Mouse (Mus musculus): ENCODE data around the gene Col4a4. TPM values are rescaled to one million over a fixed set of nuclear protein-coding genes. Genes with fewer than 3 reads are reported as not detected.
A peak's percentile ranks its signal among the peaks of the same experiment; 100 is the strongest.

The Col4a4 gene
- total RNA-seq, 2 experiments from 2014 or later = 0.61 to 1.00 TPM

DNA sequence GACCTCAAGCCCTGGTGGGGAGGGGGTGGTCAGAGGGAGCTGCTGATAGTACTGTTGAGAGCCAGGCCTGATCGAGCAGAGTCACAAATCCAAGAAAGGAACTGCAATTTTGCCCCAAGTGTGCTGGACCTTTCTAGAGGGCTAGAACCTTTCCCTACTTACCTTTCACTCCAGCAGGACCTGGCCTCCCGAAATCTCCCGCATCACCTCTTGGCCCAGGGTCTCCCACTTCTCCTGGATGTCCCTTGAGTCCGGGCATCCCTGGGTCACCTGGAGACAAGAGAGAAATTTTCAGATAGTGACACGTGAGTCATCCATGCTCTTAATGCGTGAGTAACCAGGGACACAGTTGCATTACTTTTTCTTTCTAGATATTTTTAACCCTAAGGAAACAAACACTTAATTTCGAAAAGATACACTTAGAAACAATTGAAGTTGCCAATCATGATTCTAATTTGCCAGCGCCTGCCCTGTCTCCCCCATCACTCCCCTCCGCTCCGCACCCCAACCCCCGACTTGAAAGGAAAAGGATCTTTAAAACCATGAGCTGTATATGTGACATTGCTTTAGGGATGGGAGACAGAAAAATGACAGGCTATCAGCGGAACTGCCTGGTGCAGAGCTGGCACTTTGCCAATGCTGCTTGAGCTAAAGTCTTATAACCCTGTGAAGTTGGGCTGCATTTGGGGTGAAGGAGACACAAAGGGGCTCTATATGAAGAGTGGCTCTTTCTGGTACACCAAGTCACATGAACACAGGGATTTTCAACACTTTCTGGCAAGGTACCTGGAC, 106.8 kb downstream of the Col4a4 start:
- DNase-seq (ENCODE audit: low spot score in 2 of 2) = no peak
- Histone ChIP-seq H3K4me3 (no peak overlapping the region), H3K27ac (no peak overlapping the region)
- no peak for TF ChIP-seq CTCF (conservative IDR thresholded peaks at IDR 0.05)

DNA sequence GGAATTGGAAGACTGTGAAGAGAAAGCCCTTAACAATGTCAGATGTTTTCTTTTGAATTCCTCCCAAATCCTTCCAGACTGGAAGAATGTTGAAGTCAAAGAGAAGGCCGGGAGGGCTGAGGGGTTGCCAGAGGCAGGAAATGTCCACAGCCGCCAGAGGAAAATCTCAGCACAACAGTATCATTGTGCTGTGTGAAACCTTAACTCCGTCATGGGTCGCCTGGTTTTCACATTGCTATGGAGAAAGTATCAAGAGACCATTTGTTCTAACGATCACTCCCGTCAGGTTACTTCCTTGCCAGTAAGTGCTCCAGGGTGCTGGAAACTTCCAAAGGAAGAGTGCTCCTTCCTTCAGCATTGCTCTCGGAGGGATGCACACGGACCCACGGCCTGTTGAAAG, 109.9 kb downstream of the Col4a4 start:
- no peak overlapping the region for H3K27ac ChIP-seq
- H3K4me3 ChIP-seq = peak overlapping the region; percentile 47; the same call in 1 of the 2 replicates
- TF ChIP-seq CTCF (conservative IDR thresholded peaks at IDR 0.05) = no peak
- no peak for DNase-seq (ENCODE audit: low spot score in 2 of 2)

DNA sequence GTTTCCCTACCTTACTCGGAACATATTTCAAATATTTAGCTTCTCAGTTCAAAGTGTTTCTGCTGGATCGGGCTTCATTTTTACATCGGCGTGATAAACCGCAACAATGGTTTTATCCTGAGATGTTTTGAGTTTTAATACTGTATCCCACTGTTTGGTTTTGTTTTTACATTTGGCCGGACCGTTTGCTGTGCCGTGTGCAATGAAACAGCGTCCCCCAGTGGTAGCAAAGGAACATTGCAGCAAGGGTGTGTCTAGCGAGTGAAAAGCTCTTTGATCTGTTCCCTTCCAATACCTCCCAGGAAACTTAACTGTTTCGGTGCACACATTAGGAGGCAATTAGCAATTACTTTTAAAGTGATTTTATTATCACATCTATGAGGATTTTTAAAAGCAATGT, 110.4 kb downstream of the Col4a4 start:
- Histone ChIP-seq H3K27ac (no peak overlapping the region), H3K4me3 (peak overlapping the region; percentile 47)
- TF ChIP-seq CTCF (conservative IDR thresholded peaks at IDR 0.05) = peak; percentile 100
- peak; percentile 49 to 68 for DNase-seq (ENCODE audit: low spot score in 2 of 2)

DNA sequence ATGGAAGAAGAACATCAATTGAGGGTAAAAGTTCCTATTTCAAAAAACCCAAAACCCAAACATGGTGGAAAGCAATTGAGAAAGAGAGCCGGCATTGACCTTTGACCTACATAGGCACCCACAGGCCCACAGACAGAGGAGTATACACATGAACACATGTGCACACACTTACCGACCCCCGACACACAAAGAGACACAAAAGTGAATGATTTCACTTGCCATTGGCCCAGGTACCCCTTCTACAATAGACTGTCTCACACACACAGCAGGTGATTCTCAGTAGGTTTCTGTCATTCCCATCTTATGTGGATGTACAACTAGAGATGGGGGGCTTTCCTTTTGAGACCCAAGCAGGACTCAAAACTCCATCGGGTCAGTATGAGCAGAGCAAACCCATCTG, 110.8 kb downstream of the Col4a4 start:
- peak overlapping the region; percentile 47 for H3K4me3 ChIP-seq
- no peak for TF ChIP-seq CTCF (conservative IDR thresholded peaks at IDR 0.05)
- H3K27ac ChIP-seq = no peak overlapping the region
- DNase-seq (ENCODE audit: low spot score in 2 of 2) = no peak

DNA sequence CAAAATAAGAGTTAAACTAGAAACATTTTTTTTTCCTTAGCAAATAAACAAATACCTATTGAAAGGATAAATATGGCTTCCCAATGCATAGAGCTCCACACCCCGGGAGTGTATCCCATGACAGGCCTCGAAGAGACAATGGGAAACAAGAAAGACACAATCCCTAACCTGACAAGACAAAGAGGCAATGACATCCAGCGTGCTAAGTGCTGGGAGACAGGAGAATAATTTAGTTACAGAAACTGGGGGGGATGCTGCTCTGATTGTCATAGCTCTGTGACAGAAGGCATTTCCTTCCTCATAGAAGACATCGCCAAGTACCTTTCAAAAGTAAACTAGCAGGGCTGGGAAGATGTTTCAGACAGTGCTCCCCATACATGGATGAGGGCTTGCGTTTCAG, 111.4 kb downstream of the Col4a4 start:
- no peak for TF ChIP-seq CTCF (conservative IDR thresholded peaks at IDR 0.05)
- DNase-seq (ENCODE audit: low spot score in 2 of 2) = no peak
- Histone ChIP-seq H3K27ac (no peak overlapping the region; the same call in 1 of the 2 replicates), H3K4me3 (no peak overlapping the region)

DNA sequence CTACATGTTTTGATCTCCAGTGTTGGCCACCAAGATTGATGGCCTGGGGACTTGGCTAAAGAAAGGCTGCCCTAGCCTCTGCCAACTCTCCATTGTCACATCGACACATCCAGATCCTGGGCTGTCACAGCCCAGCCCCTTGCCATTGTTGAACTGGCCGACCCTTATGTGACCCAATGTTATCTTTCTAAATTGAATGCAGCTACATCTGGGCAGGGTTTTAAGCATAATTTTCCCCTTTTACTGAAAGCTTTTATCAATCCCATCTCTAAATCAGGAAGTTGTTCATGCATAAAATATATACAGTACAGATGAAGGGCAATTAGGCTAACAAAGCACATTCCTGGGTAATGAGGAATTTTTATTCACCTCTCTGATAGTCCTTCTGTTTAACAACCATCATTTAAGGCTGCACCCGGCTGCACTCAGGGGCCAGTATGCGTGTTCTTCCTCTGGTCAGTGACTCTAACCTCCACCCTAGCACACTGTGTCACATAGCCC, 112.1 kb downstream of the Col4a4 start:
- no peak for DNase-seq (ENCODE audit: low spot score in 2 of 2)
- no peak overlapping the region for H3K4me3 ChIP-seq
- H3K27ac ChIP-seq = peak overlapping the region; percentile 59; the same call in 1 of the 2 replicates
- TF ChIP-seq CTCF (conservative IDR thresholded peaks at IDR 0.05) = no peak

DNA sequence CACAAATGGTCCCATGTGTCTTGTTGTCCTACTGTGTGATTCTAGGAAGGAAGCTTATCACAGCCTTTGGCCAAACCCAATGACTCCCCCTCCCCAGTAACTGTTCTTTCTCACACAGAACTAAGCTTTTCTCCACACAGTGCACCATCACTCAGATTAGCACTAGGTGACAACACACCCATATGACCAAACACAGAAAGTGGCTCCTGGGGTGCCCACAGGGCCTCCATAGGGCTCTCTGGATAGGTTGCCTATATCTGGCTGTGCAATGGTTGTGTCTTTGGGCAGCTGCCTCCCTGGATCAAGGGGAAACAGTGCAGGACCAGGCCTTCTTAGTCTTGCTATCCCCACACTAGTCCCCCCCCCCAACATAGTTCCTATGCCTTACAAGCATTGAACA, 113.2 kb downstream of the Col4a4 start:
- Histone ChIP-seq H3K4me3 (no peak overlapping the region), H3K27ac (no peak overlapping the region)
- no peak for DNase-seq (ENCODE audit: low spot score in 2 of 2)
- no peak for TF ChIP-seq CTCF (conservative IDR thresholded peaks at IDR 0.05)

DNA sequence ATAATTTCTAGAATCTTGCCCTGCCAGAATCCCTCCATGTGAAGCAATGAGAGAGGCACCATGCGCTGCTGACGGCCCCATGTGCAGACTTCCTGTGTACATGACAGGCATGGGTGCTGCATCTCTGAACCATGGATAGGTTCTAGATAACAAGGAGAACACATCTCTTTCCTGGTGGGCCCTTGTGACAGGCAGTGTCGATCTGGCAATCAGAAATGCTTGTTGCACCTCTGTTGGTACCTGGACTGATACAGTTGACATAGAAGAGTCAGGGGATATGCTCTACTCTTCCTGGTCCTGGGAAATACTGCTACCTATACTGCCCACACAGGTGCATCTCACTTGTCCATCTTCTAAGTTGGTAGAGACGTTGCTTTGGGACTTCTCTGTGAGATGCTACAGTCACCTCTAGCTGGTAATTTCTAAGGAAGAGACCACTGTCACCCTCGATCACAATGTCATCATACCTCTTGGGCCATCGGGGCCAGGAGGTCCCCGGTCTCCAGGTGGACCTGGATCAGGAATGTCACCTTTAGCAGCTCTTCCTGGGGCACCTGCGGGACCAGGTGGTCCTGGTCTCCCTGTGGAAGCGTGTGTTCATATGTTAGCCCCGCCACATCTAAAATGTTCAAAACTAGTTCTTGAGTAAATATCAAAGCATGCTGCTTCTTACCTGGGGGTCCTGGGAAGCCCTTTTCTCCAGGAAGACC, 116.0 kb downstream of the Col4a4 start:
- no peak for TF ChIP-seq CTCF (conservative IDR thresholded peaks at IDR 0.05)
- no peak for DNase-seq (ENCODE audit: low spot score in 2 of 2)
- no peak overlapping the region for H3K27ac ChIP-seq
- no peak overlapping the region for H3K4me3 ChIP-seq

DNA sequence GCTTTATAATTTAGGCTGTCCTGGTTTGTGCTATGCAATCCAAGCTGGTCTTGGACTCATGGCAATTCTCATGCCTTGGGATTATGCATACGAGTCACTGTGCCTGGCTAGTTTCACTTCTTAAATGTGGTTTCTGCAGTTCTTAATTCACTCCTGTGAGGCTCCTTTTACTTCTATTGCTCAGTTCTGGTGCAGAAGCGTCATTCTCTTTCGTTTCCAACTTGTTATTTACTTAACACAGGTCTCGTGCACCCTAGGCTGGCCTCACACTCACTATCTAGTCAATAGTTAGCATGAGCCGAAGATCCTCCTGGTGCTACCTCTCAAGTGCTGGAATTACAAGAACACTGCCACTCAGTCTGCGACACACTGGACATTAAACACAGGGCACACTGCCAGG, 117.8 kb downstream of the Col4a4 start:
- Histone ChIP-seq H3K27ac (no peak overlapping the region), H3K4me3 (no peak overlapping the region)
- no peak for DNase-seq (ENCODE audit: low spot score in 2 of 2)
- TF ChIP-seq CTCF (conservative IDR thresholded peaks at IDR 0.05) = no peak

DNA sequence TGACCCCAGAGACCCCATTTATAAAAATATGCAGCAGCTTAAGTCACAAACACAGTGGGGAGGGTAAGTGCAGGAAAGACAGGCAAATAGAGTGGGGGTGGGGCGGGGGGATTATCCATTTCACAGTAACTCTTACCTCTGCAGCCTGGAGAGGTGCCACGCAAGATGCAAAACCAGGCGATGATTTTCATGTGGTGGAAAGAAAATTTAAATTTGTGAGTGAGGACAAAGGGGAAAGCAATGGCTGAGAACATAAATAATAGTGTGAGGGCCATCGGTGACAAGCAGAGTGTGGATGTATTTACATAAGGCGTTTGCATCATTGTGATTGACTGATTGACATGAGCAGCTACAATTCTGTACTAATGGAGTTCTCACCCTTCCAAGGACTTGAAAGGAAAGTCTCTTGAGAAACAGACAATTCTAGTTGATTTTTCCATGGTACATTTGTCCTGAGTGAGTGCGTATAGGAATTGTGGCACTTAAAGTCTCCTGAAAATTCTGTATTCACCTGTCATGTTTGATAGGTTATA, 121.3 kb downstream of the Col4a4 start:
- no peak for TF ChIP-seq CTCF (conservative IDR thresholded peaks at IDR 0.05)
- no peak overlapping the region for H3K4me3 ChIP-seq
- no peak for DNase-seq (ENCODE audit: low spot score in 2 of 2)
- H3K27ac ChIP-seq = no peak overlapping the region

DNA sequence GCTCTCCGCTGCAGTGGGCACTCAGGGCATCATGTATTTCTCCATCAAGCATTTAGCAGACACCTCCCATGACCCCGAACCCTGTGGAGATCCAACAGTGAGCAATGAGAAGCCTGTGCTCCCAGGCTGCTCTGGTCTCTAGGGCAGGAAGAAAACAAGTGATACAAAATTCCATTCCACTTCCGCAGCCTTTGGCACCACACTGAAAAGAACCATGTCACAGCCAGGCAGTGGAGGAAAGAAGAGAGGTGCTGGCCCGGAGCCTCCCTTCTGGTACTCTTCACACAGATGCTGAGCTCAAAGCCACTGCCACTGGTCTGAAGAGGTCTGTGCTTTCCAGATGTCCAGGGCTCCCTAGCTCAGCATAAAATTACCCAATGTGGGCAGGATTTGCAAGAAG, 125.6 kb downstream of the Col4a4 start:
- TF ChIP-seq CTCF (conservative IDR thresholded peaks at IDR 0.05) = no peak
- Histone ChIP-seq H3K4me3 (no peak overlapping the region), H3K27ac (no peak overlapping the region)
- DNase-seq (ENCODE audit: low spot score in 2 of 2) = no peak

DNA sequence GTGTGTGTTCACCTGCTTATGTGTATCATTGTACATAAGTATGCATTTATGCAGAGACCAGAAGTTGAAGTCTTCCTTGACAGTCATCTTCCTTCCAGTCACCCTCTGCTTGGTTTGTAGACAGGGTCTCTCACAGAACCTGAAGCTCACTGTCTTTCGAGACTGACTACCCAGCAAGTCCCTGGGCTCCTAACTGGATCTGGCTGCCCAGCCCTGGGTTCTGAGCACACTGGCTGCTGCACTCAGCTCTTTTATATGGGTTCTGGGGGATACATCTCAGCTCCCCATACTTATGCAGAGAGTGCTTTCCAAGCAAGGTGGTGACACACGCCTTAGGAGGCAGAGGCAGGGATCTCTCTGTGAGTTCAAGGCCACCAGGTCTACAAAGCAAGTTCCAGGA, 126.7 kb downstream of the Col4a4 start:
- DNase-seq (ENCODE audit: low spot score in 2 of 2) = no peak
- TF ChIP-seq CTCF (conservative IDR thresholded peaks at IDR 0.05) = no peak
- H3K4me3 ChIP-seq = no peak overlapping the region
- H3K27ac ChIP-seq = no peak overlapping the region

DNA sequence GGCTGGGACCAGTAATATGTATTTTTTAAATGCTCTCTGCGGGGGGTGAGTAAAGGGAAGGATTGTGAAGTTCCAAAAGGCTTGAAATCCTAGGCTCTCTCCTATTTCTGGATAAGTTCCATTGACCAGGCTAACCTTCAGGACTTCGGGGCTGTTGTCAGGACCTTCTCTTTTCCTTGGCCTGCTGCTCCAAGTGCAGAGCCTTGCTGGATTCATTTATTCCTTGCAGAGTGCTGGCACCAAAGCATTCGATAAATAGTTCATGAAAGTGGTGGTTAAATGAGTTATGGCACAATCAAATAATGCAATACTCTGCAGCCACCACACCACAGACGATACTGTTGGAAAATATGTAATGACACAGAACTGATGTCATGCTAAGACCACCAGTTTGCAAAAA, 127.3 kb downstream of the Col4a4 start:
- TF ChIP-seq CTCF (conservative IDR thresholded peaks at IDR 0.05) = no peak
- DNase-seq (ENCODE audit: low spot score in 2 of 2) = no peak
- H3K27ac ChIP-seq = no peak overlapping the region
- H3K4me3 ChIP-seq = no peak overlapping the region
